Mouse (Mus musculus): ENCODE measurements around the gene Clec3b. TPM values are rescaled to one million over a fixed set of nuclear protein-coding genes. Genes with fewer than 3 reads are reported as not detected.

The Clec3b gene
- 707 and 739 TPM in 2 replicates for polyA plus RNA-seq (2012; rRNA removed)

DNA sequence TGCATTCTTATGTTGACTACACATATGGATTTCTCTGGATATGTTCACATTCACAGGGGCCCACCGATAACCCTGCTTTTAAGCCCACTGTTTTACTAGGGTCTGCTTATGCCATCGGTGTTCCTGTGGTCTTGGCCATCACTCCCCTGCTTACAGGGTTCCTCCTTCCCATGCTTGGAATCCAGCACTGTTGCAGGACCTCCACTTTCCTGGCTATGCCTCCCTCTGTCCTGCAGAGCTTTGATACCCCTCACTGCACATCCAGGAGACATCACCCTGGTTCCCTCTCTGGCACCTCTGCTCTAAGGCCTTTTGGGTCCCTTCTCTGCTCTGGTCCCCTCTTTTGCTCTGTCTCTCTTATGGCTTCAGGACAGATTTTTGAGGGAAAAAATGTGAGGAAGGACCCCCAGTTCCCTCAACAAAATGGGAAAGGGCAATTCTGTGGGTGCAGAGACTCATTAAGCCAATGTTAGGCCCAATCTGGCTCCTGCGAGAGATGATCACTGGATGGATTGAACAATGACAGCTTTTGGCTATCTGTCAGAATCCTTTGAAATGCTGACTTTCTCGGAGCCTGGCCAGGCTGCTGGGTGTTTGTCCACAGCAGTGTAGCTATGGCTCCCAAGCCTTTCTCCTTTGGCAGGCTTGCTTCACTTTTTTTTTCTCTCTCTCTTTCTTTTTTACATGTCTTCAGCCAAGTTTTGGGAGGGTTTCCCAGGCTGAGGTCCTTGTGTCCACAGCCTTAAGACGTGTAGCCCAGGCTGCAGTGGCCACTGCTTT lies at the start of gene Clec3b:
Gene Clec3b (plus strand): TSS at position 706 of the 780 bp plus-strand sequence.
- no peak for DNase-seq (ENCODE audit: low spot score)

DNA sequence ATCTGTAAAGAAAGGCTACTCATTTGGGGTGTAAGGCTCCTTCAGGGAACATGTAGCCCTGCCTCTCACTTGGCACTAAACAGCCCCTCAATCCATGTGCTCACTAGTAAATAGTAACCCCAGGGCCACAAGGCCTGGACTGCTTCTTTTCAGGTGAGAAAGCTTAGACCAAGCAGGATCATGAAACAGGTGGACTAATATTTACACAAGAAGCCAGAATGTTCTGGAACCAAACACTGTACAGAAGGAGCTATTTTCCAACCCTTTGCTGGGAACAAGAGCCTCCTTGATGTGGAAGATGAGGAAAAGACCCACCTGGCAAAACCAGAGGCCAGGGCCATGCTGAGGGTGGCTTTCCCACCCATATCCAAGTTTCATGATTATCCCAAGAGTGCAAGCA lies 47.3 kb upstream of the Clec3b start:
- DNase-seq (ENCODE audit: low spot score): no peak

DNA sequence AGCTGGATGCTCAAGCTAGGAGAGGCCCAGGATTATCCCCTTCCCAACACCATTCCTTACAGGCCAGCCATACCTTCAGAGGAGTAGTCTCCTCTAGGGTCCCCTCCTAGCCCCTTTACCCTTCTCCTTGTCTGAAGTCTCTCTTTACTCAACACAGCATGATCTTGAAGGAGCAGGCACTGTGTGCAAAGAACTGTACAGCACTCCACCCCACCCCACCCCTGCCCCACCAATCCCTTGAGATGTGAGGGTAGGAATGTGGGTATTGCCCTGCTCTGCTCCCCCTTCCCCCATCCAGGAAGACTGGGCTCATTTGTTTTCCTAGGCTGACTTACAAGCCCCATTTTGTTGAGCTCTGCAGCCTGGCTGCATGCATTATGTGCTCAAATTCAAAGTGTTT lies 46.4 kb upstream of the Clec3b start:
- DNase-seq (ENCODE audit: low spot score): no peak

DNA sequence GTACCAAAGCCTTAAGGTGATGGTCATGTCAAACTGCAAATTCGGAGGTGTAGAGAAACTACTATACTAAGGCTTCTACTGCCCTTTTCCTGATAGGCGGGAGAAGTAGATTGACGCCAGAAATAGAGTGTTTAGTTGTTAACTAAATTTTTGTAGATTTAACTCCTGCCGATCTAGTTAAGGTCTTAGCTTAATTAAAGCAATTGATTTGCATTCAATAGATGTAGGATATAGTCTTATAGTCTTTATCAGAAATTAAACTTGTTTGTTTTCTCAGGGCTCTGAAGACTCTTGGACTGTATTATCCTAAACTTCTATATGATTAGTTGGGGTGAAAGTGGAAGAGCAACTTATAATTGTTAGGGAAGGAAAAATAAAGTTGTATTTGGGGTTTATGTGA lies 43.6 kb upstream of the Clec3b start:
- DNase-seq (ENCODE audit: low spot score): no peak

DNA sequence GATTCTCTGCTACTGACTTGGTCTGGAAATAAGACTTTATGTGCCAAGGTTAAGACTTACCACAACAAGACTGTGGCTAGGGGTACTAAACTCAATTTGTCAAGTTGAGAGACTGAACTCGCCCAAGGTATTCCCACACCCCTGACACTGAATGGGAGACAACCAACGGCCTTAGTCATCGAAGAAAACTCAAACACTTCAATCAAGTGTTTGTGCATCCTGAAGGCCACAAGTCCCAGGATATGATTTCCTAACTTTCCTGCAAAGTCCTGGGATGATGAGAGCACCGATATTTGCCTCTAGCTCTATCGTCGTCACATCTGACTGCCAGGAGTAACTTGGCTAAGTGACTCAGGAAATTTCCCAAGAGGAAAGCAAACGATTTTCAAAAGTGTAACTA lies 41.6 kb upstream of the Clec3b start:
- DNase-seq (ENCODE audit: low spot score): no peak

DNA sequence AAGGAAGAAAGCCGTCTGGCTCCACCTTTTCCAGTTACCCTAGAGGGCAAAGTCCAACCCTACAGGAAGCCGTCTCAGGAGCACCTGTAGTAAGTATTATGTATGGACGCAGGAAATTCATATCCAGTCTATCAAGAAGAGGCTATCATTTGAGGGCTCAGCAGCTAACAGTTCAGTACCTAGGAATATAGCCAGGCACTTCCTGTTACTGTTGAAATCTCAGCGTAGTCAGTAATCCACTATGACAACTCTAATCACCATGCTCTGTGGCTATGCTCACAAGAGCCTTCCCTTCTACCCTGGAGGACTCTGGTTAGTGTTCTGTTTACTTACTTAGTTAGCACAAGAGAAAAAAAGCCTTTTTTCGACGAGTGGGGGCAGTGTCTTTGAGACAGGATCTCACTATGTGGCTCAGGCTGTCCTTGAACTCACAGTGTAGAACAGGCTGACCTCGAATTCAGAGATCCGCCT lies 39.0 kb upstream of the Clec3b start:
- DNase-seq (ENCODE audit: low spot score): no peak

DNA sequence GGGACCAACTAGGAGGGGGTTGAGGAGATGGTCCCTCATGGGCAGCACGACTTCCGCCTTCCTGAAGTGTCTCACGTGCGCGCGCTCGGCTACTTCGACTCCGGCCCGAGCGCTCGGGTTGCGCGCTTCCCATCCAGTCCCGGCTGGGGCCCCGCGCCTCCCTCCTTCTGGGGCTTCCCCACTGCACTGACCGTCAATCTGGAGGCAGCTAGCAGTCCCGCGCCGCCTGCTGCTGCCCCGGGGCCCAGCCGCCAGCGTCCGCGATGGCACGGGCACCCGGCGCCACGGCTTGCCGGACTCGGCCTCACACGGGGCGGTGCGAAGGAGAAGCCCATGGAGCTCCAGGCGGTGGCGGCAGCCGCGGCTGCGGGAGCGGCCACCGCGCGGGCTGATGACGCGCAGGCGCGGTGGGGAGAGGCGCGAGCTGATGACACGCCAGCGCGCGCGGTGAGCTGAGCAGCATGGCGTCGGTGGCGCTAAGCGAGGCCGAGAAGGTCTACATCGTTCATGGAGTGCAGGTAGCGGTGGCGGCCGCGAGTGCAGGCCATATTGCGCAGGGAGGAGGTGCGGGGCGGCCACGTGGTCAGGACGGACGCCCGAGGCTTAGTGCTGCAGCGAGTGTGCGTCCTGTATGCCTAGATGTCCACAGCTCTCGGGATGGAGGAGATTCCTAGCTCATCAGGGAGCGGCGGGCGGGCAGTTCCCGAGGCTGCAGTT lies 37.8 kb upstream of the Clec3b start, which contains the start of the genes Zdhhc3 and Exosc7:
Gene Zdhhc3 (minus strand): TSS at position 401 of the 717 bp plus-strand sequence.
Gene Exosc7 (plus strand): TSS at position 411 of the 717 bp plus-strand sequence.
- DNase-seq (ENCODE audit: low spot score): peak; percentile 85

DNA sequence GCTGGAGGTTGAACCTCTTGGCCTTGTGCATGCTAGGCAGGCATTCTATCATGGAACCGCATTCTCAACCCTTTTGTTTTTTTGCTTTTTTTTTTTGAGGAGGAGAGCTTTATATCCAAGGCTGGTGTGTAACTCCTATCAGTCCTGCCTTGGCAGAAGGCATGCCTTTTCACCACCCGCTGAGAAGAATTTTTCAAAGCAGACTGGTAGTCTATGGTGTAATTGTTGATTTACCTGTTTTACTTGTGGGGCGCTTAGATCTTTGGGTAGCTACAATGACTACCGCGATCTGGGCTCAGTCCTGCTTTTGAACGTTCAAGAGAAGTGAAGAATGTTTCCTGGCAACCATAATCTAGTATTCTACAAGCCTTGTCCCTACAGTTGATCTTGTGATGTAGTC lies 36.8 kb upstream of the Clec3b start:
- no peak for DNase-seq (ENCODE audit: low spot score)

DNA sequence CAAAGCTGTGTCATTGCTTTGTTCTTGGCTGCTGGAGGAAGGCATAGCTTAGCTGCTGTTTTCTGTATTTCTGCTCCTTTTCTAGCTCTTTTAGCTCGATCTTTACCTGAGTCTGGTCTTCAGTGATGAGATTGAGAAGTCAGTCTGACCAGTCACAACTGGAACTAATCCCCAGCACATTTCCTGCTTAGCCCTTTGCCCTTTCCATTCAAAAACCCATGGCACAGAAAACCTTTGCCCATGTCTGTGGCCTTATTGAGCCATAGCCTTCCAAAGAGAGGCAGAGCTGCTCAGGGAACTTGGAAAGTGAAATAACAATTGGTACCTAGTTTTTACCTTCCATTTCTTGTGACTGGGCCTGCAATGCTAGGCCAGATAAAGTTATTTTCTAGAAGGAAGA lies 35.2 kb upstream of the Clec3b start:
- DNase-seq (ENCODE audit: low spot score): no peak

DNA sequence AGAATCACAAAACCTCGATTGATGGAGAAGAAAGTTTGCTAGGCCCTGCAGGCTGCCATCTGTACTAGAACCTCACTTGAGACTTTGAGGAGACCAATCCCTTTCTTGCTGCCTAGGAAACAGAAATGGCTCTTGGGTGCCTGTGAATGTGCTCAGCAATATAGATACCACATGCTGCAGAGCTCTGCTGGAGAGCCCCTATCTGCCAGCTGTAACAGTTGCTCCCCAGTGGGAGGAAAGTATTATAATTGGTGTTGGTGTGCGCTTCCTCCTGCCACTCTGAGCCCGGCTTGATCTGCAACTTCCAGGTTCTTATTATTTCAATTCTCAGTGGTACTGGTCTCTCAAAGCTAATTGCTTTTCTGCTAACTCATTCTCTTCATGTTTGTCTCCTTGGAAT lies 27.7 kb upstream of the Clec3b start:
- no peak for DNase-seq (ENCODE audit: low spot score)

DNA sequence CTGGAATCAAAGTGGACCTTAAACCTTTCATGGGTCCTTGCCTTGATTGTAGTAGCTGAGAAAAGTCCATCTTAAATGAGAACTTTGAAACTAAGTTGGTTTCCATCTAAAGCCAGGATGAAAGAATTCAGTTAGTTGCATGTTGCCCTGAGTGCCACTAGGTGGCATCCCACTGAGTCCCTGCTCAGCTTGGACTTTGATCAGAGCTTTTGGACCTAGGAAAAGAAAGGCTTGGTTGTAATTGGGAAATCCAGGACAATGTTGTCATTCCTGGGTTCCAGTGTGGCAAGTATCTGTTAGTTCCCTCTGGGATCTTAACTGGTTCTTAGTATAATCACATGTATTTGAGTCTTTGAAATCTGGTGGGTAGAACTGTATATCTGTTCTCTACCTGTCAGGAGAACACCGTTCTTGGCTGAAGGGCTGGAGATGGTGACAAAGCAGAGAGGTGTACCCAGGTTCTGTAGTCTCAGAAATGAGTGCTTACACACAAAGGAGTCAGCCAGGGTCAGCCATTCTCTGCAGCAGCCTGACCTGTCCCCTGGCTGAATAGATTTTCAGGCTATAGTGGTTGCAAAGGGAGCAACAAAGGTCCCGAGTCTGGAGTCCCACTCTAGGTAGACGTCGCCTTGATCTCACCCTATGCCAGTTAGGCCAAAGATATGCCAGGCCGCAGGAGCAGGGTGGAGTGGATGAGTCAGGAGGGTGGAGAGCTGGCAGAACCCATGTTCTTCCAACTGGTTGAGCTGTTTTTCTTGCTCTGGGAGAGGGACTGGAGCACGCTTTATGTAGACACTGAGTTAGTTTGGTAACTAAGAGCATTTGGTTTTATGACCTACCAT lies 27.0 kb upstream of the Clec3b start:
- DNase-seq (ENCODE audit: low spot score): no peak

DNA sequence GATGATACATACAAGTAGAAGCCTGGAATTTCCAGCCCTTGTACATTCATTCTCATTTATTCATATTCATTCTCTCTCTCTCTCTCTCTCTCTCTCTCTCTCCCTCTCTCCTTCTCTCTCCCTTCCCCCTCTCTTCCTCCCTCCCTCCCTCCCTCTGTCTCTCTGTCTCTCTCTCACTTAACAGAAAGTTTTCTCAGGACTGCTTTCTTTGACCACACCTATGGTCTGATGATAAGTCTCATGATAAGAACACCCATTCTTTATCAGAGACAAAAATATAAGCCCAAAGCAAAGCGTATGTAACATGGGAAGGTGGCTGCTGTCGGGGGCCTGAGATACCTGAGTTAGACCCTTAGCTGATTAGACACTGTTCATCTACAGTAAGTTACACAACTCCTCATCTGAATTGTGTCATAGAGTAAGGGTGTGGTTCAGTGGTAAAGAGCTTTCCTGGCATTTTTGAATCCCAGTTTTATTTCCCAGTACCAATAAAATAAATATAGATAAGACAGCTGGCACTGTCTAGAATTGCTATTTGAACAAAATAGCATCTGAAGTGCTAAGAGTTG lies 26.2 kb upstream of the Clec3b start:
- DNase-seq (ENCODE audit: low spot score): no peak

DNA sequence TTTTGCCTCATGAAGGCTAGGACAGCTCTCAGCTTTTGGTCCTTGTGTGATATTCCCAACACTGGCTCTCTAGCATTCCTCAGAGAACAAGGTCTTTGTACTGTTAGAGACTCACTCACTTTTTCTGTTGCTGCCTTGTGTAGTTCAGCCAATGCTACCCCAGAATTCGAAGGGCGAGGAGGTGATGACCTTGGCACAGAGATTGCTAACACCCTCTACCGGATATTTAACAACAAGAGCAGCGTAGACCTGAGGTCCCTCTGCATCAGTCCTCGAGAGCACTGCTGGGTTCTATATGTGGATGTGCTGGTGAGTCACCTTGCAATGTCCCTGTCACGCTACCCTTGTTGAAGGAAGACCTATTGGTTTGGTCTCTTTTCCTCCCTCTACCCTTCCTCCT lies 23.1 kb upstream of the Clec3b start:
- no peak for DNase-seq (ENCODE audit: low spot score)

DNA sequence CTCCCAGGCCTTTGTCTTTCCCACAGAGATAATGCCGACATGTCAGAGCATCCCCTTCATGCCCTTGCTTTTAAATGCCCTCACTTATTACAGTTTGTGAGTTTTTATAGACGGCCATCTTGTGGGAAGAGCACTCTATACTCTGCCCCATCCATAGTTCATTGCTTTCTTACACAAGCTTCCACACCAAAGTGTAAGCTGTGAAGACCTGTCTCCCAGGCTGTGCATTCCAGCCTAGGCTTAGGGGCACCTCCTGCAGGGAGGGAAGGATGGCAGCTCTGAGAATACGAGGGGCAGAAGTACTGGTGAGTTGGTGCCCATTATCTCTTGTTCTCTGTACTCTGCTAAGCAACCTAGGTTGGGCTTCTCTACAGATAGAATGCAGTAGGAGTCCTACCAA lies 17.8 kb upstream of the Clec3b start:
- DNase-seq (ENCODE audit: low spot score): no peak

DNA sequence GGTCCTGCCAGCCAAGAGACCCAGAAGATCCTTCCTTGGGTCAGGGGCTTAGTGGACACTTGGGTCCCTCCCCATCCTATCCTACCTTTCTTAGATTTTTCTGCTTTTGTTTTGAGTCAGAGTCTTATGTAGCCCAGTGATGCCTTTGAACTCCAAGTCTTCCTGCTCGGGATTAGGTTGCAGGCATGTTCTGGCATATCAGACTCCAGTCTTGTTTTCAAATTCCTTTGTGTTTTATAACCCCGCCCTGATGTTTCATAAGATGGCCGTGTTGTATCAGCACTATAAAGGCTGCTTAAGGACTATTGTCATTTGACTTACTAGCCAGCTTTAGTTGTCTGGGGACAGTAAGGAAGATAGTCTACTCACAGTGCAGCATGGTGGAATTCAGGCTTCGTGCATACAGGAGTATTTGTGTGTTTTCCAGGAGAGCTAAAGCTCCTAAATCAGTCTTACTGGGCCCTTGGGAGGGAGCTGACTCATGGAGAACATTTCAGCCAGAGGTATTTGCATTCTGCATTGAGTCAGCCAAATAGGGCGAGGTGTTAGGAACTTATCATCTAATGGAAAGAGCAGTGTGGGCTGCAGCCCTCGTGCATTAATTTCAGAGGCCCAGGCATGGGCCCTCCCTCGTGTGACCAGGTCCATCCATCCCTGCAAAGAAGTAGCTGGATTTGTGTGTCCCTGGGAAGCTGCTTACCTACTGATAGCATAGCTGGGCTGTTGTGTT lies 13.6 kb upstream of the Clec3b start:
- no peak for DNase-seq (ENCODE audit: low spot score)

DNA sequence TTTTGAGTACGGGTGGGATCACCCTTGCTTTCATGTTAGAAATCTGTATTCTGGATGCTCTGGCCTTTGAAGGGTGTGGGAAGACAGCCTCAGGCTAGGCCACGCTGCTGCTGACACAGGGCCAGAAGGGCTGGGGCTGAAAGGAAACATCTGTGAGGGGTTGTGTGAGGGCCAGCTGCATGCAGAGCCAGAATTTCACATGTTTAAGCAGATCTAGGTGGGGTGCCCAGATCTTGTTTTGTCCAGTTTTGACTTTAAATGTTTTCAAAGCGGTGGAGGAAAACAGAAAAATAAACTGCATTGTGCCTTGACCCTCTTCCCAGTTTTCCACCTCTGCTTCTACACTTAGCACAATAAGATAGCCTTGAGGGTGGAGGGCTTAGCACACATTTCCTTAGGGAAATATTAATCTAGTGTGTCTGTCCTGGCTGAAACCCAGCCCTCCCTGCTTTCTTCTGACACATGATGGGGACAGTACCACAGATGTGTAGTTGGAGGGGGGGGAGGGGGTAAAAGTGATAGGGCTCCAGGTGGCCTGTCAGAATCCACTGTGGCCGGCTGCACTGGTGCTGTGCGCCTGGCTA lies 11.8 kb upstream of the Clec3b start:
- DNase-seq (ENCODE audit: low spot score): no peak

DNA sequence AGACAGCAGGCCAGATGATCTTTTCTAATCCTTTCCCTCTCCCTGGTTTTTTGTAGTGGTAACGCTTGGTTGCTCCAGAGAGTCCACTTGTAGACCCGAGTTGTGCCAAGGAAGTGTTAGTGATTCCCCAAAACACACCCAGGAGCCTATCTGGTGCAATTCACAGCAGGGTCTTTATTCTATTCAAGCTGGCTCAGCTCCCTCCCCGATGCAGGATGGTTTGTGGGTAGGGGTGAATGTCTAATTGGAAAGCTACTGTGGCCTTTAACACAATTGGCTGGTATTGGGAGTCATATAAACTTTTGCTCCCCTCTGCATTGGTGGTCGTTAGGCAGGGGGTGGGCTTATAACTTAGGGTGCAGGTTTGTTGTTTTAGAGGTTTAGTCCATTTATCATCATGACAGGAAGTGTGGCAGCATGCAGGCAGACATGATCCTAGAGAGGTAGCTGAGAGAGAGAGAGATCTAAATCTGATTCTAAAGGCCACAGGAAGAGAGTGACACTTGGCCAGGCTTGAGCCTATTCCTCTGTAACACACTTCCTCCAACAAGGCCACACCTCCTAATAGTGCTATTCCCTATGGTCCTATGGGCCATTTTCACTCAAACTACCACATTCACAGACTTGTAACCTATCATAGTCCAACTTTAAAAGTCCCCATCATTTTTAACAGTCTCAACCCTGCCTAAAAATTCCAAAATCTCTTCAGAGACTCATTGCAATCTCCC lies 10.7 kb upstream of the Clec3b start:
- DNase-seq (ENCODE audit: low spot score): no peak

DNA sequence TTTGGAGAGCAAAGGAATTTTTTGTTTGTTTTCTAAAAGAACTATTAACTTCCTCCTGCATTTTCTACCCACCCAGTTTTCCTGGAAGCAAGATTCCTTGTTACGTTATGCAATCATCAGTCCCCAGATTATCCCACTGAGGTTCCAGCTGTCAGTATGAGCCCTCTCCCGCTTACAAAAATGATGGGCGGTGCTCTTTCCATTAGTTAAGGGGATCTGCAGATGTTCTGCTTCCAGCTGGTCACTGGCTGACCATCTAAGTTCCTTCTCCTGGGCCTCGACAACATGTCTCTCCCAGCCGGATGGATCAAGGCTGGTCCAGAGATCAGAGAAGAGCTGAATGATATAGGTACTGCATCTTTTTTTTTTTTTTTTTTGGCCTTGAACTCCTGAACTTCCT lies 2.3 kb upstream of the Clec3b start:
- DNase-seq (ENCODE audit: low spot score): no peak

DNA sequence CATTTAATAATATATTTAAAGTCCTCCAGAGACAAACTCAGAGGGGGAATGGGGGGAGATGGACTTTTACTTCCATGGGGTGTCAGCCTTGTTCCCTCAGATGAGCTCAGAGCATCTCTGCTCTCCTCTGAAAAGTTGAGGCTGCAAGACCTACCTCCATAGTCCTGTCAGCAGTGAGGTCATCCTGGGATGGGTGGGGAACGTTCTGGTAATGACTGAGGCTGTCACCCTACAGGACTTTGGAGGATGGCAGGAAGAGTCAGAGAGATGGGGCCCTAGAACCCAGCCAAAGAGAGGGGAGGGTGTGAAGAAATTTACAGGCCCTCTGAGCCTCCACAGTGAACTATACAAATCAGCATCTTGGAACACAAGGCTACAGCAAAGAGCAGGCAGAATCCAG lies 815 bp downstream of the Clec3b start:
- DNase-seq (ENCODE audit: low spot score): no peak

DNA sequence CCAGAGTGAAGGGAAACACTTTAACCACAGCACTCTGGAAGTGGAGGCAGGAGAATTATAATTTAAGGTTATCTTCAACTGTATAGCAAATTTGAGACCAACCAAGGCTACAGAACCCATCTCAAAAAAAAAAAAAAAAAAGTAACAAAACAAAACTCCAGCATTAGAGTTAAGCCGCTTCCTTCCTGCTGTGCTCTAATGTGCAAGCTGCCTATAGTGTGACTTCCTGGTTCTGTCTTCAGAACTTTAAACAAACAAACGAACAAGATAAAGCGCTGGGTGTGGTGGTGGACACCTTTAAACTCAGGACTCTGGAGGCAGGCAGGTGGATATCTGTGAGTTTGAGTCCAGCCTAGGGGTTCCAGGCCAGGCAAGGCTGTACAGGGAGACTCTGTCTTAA lies 1.3 kb downstream of the Clec3b start:
- DNase-seq (ENCODE audit: low spot score): no peak

Data from urinary bladder, adult 2 months (tissue).